Mouse (Mus musculus): ENCODE measurements around the gene Usp46. TPM values are rescaled to one million over a fixed set of nuclear protein-coding genes. Genes with fewer than 3 reads are reported as not detected.

Gene Usp46
- polyA plus RNA-seq, 1 experiment from 2014 or later = 41.6 TPM

GRCm38 (mm10) chr5:73950809-73951648, 117.2 kb downstream of the Usp46 start:
- Histone ChIP-seq H3K4me1 (ENCODE audit: control insufficient read depth, insufficient read depth, low read length) (no peaks in the 10 kb centered on the region), H3K27me3 (ENCODE audit: control insufficient read depth, insufficient read depth, low read length) (no peaks in the 10 kb centered on the region), H3K36me3 (ENCODE audit: control insufficient read depth, insufficient read depth, low read length) (no peaks in the 10 kb centered on the region), H3K27ac (ENCODE audit: low read length) (no peak overlapping the region), H3K9me3 (ENCODE audit: control insufficient read depth, low read depth, low read length) (no peaks in the 10 kb centered on the region), H3K4me2 (replicated peaks; ENCODE audit: low read depth, low read length) (no peak overlapping the region), H3K9ac (replicated peaks; ENCODE audit: low read depth, low read length) (no peak overlapping the region), H3K4me3 (ENCODE audit: low read depth, low read length) (no peak overlapping the region)
- no peak for ATAC-seq (ENCODE audit: insufficient number of reproducible peaks, insufficient read depth, low FRiP score, low read depth)
- 64% methylated on average over 16 of the region's 16 CpGs for WGBS

Other genes starting within 250 kb of the Usp46 start
- gene Rasl11b, start 126.9 kb upstream of the Usp46 start, polyA plus RNA-seq (2014; fragmentation: Nextera tagmentation; extraction: Ambion mirVana) = 51.2 and 52.0 TPM in 2 replicates

Measured in stomach, embryonic 14.5 days (tissue).